Mouse (Mus musculus) thymus, adult 2 months (tissue): ENCODE measurements around the gene Cmtm5.
"Not testable (repeated sequence)": the region's sequence is repeated elsewhere in the genome, so short reads cannot be mapped to it uniquely, and the experiment has no call there.

ENCODE experiments used
- CTCF ChIP-seq: fragments of 200-500 bp; IDR thresholded peaks from 2 replicates; pipeline ENCODE4 v1.5.1; 2012; ENCODE audit warnings: mild to moderate bottlenecking, control low read depth, low read length, moderate library complexity, borderline replicate concordance; ENCODE audit not compliant: control insufficient read depth, poor library complexity, insufficient read depth; ENCODE audit errors: extremely low read depth
- POLR2A ChIP-seq: fragments of 200-500 bp; IDR thresholded peaks from 2 replicates; pipeline ENCODE4 v1.6.1; 2012; ENCODE audit warnings: mild to moderate bottlenecking, low read length, control low read depth, moderate library complexity; ENCODE audit not compliant: control insufficient read depth, poor library complexity, insufficient read depth; ENCODE audit errors: extremely low read depth

DNA sequence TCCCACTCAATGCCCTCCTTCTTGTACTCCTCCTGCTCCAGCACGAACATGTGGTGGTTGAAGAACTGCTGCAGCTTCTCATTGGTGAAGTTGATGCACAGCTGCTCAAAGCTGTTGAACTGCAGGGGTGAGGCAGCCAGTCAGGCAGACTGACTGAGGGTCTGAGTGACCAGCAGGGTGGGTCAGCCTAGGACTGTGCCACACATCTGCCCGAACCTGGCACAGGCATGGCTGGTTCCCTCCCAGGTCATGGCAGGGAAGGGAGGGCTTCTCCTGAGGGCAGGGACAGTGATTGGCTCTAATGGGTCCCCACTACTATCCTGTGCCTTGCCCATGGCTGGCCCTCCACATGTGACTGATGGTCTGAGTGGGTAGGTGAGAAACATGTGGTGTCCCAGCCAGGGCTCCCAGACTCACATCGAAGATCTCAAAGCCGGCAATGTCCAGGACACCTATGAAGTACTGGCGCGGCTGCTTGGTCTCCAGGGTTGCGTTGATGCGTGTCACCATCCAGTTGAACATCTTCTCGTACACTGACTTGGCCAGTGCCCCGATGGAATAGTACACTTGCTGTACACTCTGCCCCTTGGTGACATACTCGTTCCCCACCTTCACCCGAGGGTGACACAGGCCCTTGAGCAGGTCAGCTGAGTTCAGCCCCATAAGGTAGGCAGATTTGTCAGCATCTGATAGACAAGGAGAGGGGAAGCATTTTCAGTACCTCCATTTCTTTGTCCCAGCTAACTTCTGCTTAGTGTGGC lies 24.0 kb downstream of the Cmtm5 start:
- not testable (repeated sequence) for TF ChIP-seq POLR2A, CTCF
